Mouse (Mus musculus) megakaryocyte, embryonic 14.5 days (primary cell): ENCODE results near the gene Adgrl3.

Source experiments
- FLI1 ChIP-seq: IDR thresholded peaks from 2 replicates; pipeline ENCODE4 v1.6.1; 2012; ENCODE audit warnings: low read length, inconsistent platforms, mixed read lengths
- GATA1 ChIP-seq: IDR thresholded peaks from 3 replicates; pipeline ENCODE4 v1.6.1; 2012; ENCODE audit warnings: mixed read lengths, low read length, inconsistent platforms, borderline replicate concordance

DNA sequence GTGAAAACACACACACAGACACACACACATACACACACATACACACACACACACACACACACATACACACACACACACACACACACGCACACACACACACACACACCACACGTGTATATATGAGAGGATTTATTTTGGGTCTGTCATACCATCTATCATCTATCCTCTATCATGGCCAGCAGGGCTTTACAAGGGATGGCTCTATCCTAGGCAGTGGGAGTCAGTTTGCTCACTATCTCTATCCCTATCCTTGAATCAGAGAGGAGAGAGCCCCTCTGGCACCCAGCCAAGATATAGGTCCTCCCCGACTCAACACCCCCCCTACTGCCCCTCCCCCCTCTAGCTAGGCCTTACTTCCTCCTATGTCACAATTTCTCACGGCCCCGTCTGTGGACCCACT is 625.6 kb downstream of the Adgrl3 start:
- no peak for TF ChIP-seq GATA1
- TF ChIP-seq FLI1 = no peak
